ENCODE assay signal across 11 mouse cellular contexts in genomic region chr6:56902606-56903520, GRCm38 (mm10). TPM values are rescaled to one million over a fixed set of nuclear protein-coding genes. Genes with fewer than 3 reads are reported as not detected.
DNase-seq lines count a peak whose midpoint lies in the region; ATAC-seq and TF ChIP-seq lines count a peak whose summit lies in the region.
"Had no signal": no experiment of that assay in that cellular context is flagged by ENCODE, and none has a peak within 500 bp of the region (broad histone marks: within the 10 kb centered on the region; RNA-seq: fewer than 3 reads in every experiment).

No protein-coding gene starts in this region.

- no peaks in the 10 kb centered on the region for H3K27me3 ChIP-seq in lung, embryonic 14.5 days (ENCODE audit: insufficient read depth, low read length)
- H3K27me3 ChIP-seq in liver, embryonic 12.5 days (replicated peaks), result no peaks in the 10 kb centered on the region
- H3K27me3 ChIP-seq: forebrain, embryonic 15.5 days; lung, embryonic 15.5 days had no signal

- no peaks in the 10 kb centered on the region for H3K36me3 ChIP-seq in lung, embryonic 14.5 days (ENCODE audit: insufficient read depth)
- H3K36me3 ChIP-seq in liver, embryonic 12.5 days, result peaks cover 20% of the 10 kb centered on the region
- H3K36me3 ChIP-seq: forebrain, embryonic 15.5 days; lung, embryonic 15.5 days had no signal

- DNase-seq in lung, embryonic 14.5 days, result no peak
- DNase-seq in lung, postnatal 4 days, result no peak
- peak; percentile 67 to 80 for DNase-seq in spleen, postnatal 4 days (ENCODE audit: low spot score in 2 of 2)
- no peak for DNase-seq in frontal cortex, postnatal 14 days (ENCODE audit: low spot score in 2 of 2)
- DNase-seq in lung, postnatal 36 days, result no peak
- DNase-seq: cerebellum, adult 11 months; thymus, postnatal 36 days had no signal

- ATAC-seq in lung, embryonic 14.5 days (ENCODE audit: insufficient read depth), result peak; percentile 19; the same call in 1 of the 2 replicates
- ATAC-seq in erythroid progenitor cell, adult 5-6 weeks (replicated peaks; ENCODE audit: low FRiP score, poor library complexity, severe bottlenecking), result peak; percentile 63
- ATAC-seq in liver, embryonic 12.5 days, result peak; percentile 87

- peak overlapping the region; percentile 0; the same call in 1 of the 2 replicates for H3K27ac ChIP-seq in lung, embryonic 14.5 days (ENCODE audit: low read depth)
- H3K27ac ChIP-seq in liver, embryonic 12.5 days, result peak overlapping the region; percentile 98
- H3K27ac ChIP-seq: forebrain, embryonic 15.5 days had no signal

- no peaks in the 10 kb centered on the region for H3K9me3 ChIP-seq in lung, embryonic 14.5 days (ENCODE audit: low read depth, low read length)
- H3K9me3 ChIP-seq in liver, embryonic 12.5 days (replicated peaks), result no peaks in the 10 kb centered on the region
- H3K9me3 ChIP-seq: forebrain, embryonic 15.5 days; lung, embryonic 15.5 days had no signal

- H3K4me1 ChIP-seq in lung, embryonic 14.5 days (ENCODE audit: insufficient read depth), result peaks cover 6% of the 10 kb centered on the region
- H3K4me1 ChIP-seq in liver, embryonic 12.5 days, result peaks cover 94% of the 10 kb centered on the region

- no peak overlapping the region for H3K4me3 ChIP-seq in lung, embryonic 14.5 days (ENCODE audit: low read depth, low read length)
- H3K4me3 ChIP-seq in liver, embryonic 12.5 days, result peak overlapping the region; percentile 53
- H3K4me3 ChIP-seq: forebrain, embryonic 15.5 days had no signal

- peak overlapping the region; percentile 46; the same call in 1 of the 2 replicates for H3K4me2 ChIP-seq in lung, embryonic 14.5 days
- H3K4me2 ChIP-seq in liver, embryonic 12.5 days, result peak overlapping the region; percentile 82
- H3K4me2 ChIP-seq: forebrain, embryonic 15.5 days had no signal

- WGBS in lung, embryonic 14.5 days, result 69% methylated on average over 7 of the region's 7 CpGs
- 13% methylated on average over 7 of the region's 7 CpGs for WGBS in liver, embryonic 12.5 days (ENCODE audit: insufficient replicate concordance)

- no peak overlapping the region for H3K9ac ChIP-seq in lung, embryonic 14.5 days
- H3K9ac ChIP-seq in liver, embryonic 12.5 days, result peak overlapping the region; percentile 76
- H3K9ac ChIP-seq: forebrain, embryonic 15.5 days; lung, embryonic 15.5 days had no signal

- TF ChIP-seq CTCF in lung, embryonic 14.5 days (IDR thresholded peaks at IDR 0.05; ENCODE audit: low read depth), result no peak

RNA-seq across cellular contexts. Expression of gene Nt5c3, which starts 20.9 kb away (rescaled TPM):
- polyA plus RNA-seq in lung, embryonic 14.5 days (2014; fragmentation: Nextera tagmentation; extraction: Ambion mirVana), result 60.7 and 63.3 TPM in 2 replicates
- 371 and 463 TPM in 2 replicates for total RNA-seq in erythroid progenitor cell, adult 5-6 weeks (2015; ENCODE audit: low replicate concordance)
- total RNA-seq in erythroid progenitor cell, adult 5-6 weeks (2017; ENCODE audit: low replicate concordance), result 280 and 388 TPM in 2 replicates
- polyA plus RNA-seq in liver, embryonic 12.5 days (2016; fragmentation: Nextera tagmentation; extraction: Ambion mirVana), result 216 and 218 TPM in 2 replicates

RNA-seq across cellular contexts. Expression of gene Vmn1r4, which starts 21.0 kb away (rescaled TPM):
- 0.12 and 0.20 TPM in 2 replicates for polyA plus RNA-seq in lung, embryonic 14.5 days (2014; fragmentation: Nextera tagmentation; extraction: Ambion mirVana)
- total RNA-seq in erythroid progenitor cell, adult 5-6 weeks (2015; ENCODE audit: low replicate concordance), result 2.2 TPM in 1 of 2 replicates, not detected in the other
- total RNA-seq in erythroid progenitor cell, adult 5-6 weeks (2017; ENCODE audit: low replicate concordance), result 0.30 TPM in 1 of 2 replicates, not detected in the other
- polyA plus RNA-seq in liver, embryonic 12.5 days (2016; fragmentation: Nextera tagmentation; extraction: Ambion mirVana), result 0.13 and 0.29 TPM in 2 replicates

Comparison
In these comparisons a context has a peak if more than half of its experiments do, and no peak if none do; other contexts are left out.
1. ATAC-seq: peak in every context shown above with its lines; median percentile 87 in liver, embryonic 12.5 days; 63 in erythroid progenitor cell, adult 5-6 weeks; 19 in lung, embryonic 14.5 days.
2. DNase-seq: peak in spleen, postnatal 4 days (2 of 2); none in lung, embryonic 14.5 days (single experiment), lung, postnatal 4 days (0 of 2), frontal cortex, postnatal 14 days (0 of 2) and lung, postnatal 36 days (single experiment).